Mouse (Mus musculus): ENCODE data around the gene Stra6. TPM values are rescaled to one million over a fixed set of nuclear protein-coding genes. Genes with fewer than 3 reads are reported as not detected.

Stra6 gene
- polyA plus RNA-seq, 1 experiment from 2014 or later: 47.5 TPM

DNA sequence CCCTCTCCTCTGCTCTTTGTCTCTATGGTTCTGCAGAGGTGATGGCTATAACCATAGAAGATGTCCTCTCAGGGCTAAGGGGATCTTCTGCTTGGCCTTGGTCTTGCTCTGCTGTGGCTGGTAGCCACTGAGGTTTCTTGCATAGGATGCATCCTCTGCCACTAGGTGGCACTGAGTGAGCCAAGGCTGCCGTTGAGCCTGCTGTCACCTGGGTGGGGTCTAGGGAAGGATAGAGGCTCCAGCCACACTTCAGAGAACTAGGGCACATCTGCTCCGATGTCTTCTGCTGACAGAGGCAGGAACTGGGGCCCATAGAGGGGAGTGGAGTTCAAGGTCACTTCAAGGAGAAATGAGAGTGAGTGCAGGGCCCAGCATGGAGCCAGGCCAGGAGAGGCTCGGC is 10.5 kb upstream of the Stra6 start:
- no peak for ATAC-seq (ENCODE audit: low read depth)
- H3K9ac ChIP-seq: no peak overlapping the region
- no peaks in the 10 kb centered on the region for H3K36me3 ChIP-seq
- no peaks in the 10 kb centered on the region for H3K9me3 ChIP-seq
- H3K4me2 ChIP-seq: no peak overlapping the region
- no peak overlapping the region for H3K4me3 ChIP-seq
- H3K27ac ChIP-seq (replicated peaks): peak overlapping the region; percentile 57; the same call in 1 of the 2 replicates
- peaks cover 13% of the 10 kb centered on the region for H3K27me3 ChIP-seq
- 15% methylated on average over 3 of the region's 3 CpGs for WGBS
- H3K4me1 ChIP-seq (replicated peaks): peaks cover 63% of the 10 kb centered on the region

GRCm38 (mm10) chr9:58053544-58053943 is 10.0 kb upstream of the Stra6 start:
- Histone ChIP-seq H3K4me1 (replicated peaks) (peaks cover 58% of the 10 kb centered on the region), H3K4me3 (no peak overlapping the region), H3K9ac (no peak overlapping the region), H3K4me2 (no peak overlapping the region), H3K27me3 (peaks cover 17% of the 10 kb centered on the region), H3K36me3 (no peaks in the 10 kb centered on the region), H3K9me3 (no peaks in the 10 kb centered on the region), H3K27ac (replicated peaks) (peak overlapping the region; percentile 39; the same call in 1 of the 2 replicates)
- WGBS: 55% methylated on average over 3 of the region's 3 CpGs
- ATAC-seq (ENCODE audit: low read depth): no peak

- H3K27ac ChIP-seq (replicated peaks): no peak overlapping the region; the same call in 1 of the 2 replicates
- H3K4me1 ChIP-seq (replicated peaks): peaks cover 53% of the 10 kb centered on the region
- no peaks in the 10 kb centered on the region for H3K9me3 ChIP-seq
- peaks cover 17% of the 10 kb centered on the region for H3K27me3 ChIP-seq
- no peak for ATAC-seq (ENCODE audit: low read depth)
- H3K9ac ChIP-seq: no peak overlapping the region
- no peaks in the 10 kb centered on the region for H3K36me3 ChIP-seq
- H3K4me2 ChIP-seq: no peak overlapping the region
- H3K4me3 ChIP-seq: no peak overlapping the region
- WGBS: 93% methylated on average over 1 of the region's 1 CpGs
These were observed 9.6 kb upstream of the Stra6 start for GRCm38 (mm10) chr9:58054032-58054431.

- Histone ChIP-seq H3K4me2 (no peak overlapping the region), H3K27ac (replicated peaks) (no peak overlapping the region), H3K4me3 (no peak overlapping the region), H3K9ac (no peak overlapping the region), H3K4me1 (replicated peaks) (peaks cover 53% of the 10 kb centered on the region), H3K9me3 (no peaks in the 10 kb centered on the region), H3K27me3 (peaks cover 17% of the 10 kb centered on the region), H3K36me3 (no peaks in the 10 kb centered on the region)
- WGBS: 58% methylated on average over 5 of the region's 5 CpGs
- ATAC-seq (ENCODE audit: low read depth): peak; percentile 11; the same call in 1 of the 2 replicates
These were observed 7.9 kb upstream of the Stra6 start for GRCm38 (mm10) chr9:58055666-58056065.

DNA sequence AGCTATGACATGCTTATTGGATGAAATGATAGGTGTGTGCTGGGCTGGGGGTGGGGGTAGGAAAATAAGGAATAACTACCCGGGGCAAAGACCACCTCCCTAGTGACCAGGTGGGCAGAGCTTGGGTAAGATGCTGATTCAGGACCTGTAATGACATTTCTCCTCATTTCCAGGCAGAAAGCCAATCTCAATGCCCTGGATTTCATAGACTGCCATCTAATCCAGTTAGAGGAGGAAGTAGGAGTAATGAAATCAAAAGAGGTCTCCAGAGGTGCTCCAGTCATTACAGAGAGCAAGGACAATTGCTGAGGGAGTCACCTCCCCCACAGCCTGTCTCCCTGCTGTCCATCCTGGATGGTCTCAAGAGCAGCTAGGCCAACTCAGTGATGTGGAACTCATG is 3.7 kb upstream of the Stra6 start:
- Histone ChIP-seq H3K4me2 (no peak overlapping the region), H3K4me3 (no peak overlapping the region), H3K9me3 (no peaks in the 10 kb centered on the region), H3K4me1 (replicated peaks) (peaks cover 59% of the 10 kb centered on the region), H3K27ac (replicated peaks) (0 out of 2 replicates have a peak overlapping the region, but pooled peaks have one; percentile 67), H3K36me3 (no peaks in the 10 kb centered on the region), H3K27me3 (peaks cover 40% of the 10 kb centered on the region), H3K9ac (no peak overlapping the region)
- no peak for ATAC-seq (ENCODE audit: low read depth)
- 33% methylated on average over 1 of the region's 1 CpGs for WGBS

- peak; percentile 13; the same call in 1 of the 2 replicates for ATAC-seq (ENCODE audit: low read depth)
- peaks cover 59% of the 10 kb centered on the region for H3K4me1 ChIP-seq (replicated peaks)
- H3K9me3 ChIP-seq: no peaks in the 10 kb centered on the region
- peak overlapping the region; percentile 38 for H3K9ac ChIP-seq
- WGBS: 10% methylated on average over 23 of the region's 23 CpGs
- peak overlapping the region; percentile 67 for H3K27ac ChIP-seq (replicated peaks)
- peaks cover 40% of the 10 kb centered on the region for H3K27me3 ChIP-seq
- no peaks in the 10 kb centered on the region for H3K36me3 ChIP-seq
- H3K4me2 ChIP-seq: no peak overlapping the region
- no peak overlapping the region for H3K4me3 ChIP-seq
These were observed 2.6 kb upstream of the Stra6 start for GRCm38 (mm10) chr9:58060677-58061667.

DNA sequence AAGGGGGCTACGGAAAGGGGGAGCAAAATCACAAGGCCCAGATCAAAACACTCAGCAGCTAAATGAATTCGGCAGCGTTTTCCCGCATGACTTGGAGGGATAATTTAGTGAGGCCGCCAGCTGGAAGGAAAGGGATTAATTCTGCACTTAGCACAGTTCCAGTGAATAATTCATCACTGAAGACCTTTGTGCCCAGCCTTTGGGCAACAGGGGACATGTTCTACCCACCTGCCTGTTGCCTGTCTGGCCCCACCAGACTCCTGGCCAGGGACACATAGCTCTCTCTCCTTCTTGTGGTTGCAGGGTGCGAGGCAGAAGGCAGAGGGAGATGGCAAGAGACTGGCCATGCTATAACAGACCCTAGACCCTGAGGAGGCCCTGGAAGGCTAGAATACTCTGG is 1.9 kb downstream of the Stra6 start:
- Histone ChIP-seq H3K27ac (replicated peaks) (peak overlapping the region; percentile 71), H3K4me1 (replicated peaks) (peaks cover 63% of the 10 kb centered on the region)
- 24% methylated on average over 6 of the region's 6 CpGs for WGBS

GRCm38 (mm10) chr9:58065977-58066730 is 2.6 kb downstream of the Stra6 start:
- Histone ChIP-seq H3K9ac (no peak overlapping the region), H3K27me3 (peaks cover 23% of the 10 kb centered on the region), H3K4me3 (no peak overlapping the region), H3K27ac (replicated peaks) (peak overlapping the region; percentile 71), H3K4me2 (no peak overlapping the region), H3K36me3 (no peaks in the 10 kb centered on the region), H3K4me1 (replicated peaks) (peaks cover 58% of the 10 kb centered on the region), H3K9me3 (no peaks in the 10 kb centered on the region)
- WGBS: 77% methylated on average over 6 of the region's 6 CpGs
- no peak for ATAC-seq (ENCODE audit: low read depth)

More for the DNA sequence above, 1.9 kb downstream of the Stra6 start:
- Histone ChIP-seq H3K4me3 (no peak overlapping the region), H3K27me3 (peaks cover 23% of the 10 kb centered on the region), H3K4me2 (no peak overlapping the region), H3K9ac (0 out of 2 replicates have a peak overlapping the region, but pooled peaks have one; percentile 41), H3K9me3 (no peaks in the 10 kb centered on the region), H3K36me3 (no peaks in the 10 kb centered on the region)
- ATAC-seq (ENCODE audit: low read depth): no peak

GRCm38 (mm10) chr9:58066731-58067095 is 3.1 kb downstream of the Stra6 start:
- Histone ChIP-seq H3K4me2 (no peak overlapping the region), H3K9me3 (no peaks in the 10 kb centered on the region), H3K4me1 (replicated peaks) (peaks cover 57% of the 10 kb centered on the region), H3K27me3 (peaks cover 18% of the 10 kb centered on the region), H3K36me3 (no peaks in the 10 kb centered on the region), H3K27ac (replicated peaks) (peak overlapping the region; percentile 71), H3K9ac (no peak overlapping the region), H3K4me3 (no peak overlapping the region)
- 74% methylated on average over 6 of the region's 6 CpGs for WGBS
- no peak for ATAC-seq (ENCODE audit: low read depth)

DNA sequence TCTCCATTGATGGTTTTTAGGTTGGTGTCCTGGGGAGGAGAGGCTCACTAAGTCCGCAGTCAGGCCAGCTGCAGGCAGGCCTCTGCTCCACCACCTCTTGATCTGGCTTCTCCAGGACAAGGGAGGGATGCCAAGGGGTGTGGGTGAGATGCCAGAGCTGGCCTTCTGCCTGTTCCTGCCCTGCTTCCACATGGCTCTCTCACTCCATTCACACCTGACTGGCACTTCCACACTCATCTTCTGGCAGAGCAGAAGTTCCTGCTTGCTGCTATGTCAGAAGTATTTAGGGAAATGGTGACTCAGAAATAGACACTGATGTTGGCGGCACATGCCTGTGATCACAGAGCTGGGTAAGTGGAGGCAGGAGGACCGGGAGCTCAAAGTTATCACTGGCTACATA is 4.0 kb downstream of the Stra6 start:
- Histone ChIP-seq H3K4me3 (no peak overlapping the region), H3K4me2 (no peak overlapping the region), H3K36me3 (no peaks in the 10 kb centered on the region), H3K9me3 (no peaks in the 10 kb centered on the region), H3K27ac (replicated peaks) (no peak overlapping the region), H3K9ac (no peak overlapping the region), H3K4me1 (replicated peaks) (peaks cover 56% of the 10 kb centered on the region), H3K27me3 (peaks cover 17% of the 10 kb centered on the region)
- no peak for ATAC-seq (ENCODE audit: low read depth)
- WGBS: 81% methylated on average over 3 of the region's 3 CpGs

DNA sequence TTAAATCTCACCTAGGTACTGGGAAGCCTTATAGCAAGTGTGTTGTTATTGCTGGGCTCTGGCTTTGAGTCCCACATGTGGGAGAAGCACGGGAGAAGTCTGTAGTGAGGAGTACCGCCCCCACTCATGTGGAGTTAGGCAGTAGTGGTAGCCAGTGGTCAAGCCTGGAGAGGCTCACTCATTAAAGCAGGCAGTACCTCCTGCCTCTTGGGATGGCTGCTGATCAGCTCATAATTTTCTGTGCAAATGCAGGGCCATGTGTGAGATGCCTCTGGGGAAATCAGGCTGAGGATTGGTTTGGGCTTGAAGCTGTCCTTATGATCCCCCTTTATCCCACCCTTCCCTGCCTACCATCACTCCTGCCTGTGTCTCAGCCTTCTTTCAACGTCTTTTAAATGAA is 11.0 kb downstream of the Stra6 start:
- no peaks in the 10 kb centered on the region for H3K36me3 ChIP-seq
- peak overlapping the region; percentile 3; the same call in 1 of the 2 replicates for H3K9ac ChIP-seq
- ATAC-seq (ENCODE audit: low read depth): no peak
- H3K4me2 ChIP-seq: no peak overlapping the region
- peaks cover 43% of the 10 kb centered on the region for H3K27me3 ChIP-seq
- H3K27ac ChIP-seq (replicated peaks): no peak overlapping the region
- peaks cover 28% of the 10 kb centered on the region for H3K4me1 ChIP-seq (replicated peaks)
- no peak overlapping the region for H3K4me3 ChIP-seq
- no peaks in the 10 kb centered on the region for H3K9me3 ChIP-seq
- 45% methylated on average over 3 of the region's 3 CpGs for WGBS

DNA sequence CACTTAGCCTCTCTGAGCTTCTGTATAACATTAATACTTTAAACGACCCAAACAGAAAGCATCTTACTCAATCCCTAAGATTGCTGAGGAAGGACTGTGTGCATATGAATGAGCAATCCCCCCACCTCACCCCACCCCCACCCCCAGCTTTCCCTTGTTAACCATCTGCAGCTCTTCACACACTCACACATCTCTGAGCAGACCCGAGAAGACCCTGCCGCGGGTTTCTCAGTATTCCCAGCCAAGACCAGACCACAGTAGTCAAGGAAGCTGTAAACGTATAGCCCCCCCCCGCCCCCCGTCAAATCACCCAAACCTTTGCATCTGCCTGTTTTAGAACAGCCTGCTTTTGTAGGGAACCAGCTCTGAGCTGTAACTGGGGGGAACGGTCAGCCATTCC is 21.0 kb downstream of the Stra6 start:
- Histone ChIP-seq H3K4me2 (no peak overlapping the region), H3K4me1 (replicated peaks) (peaks cover 64% of the 10 kb centered on the region), H3K9ac (no peak overlapping the region), H3K27me3 (0 out of 2 replicates have a peak, but pooled peaks cover 5% of the 10 kb centered on the region), H3K4me3 (no peak overlapping the region), H3K27ac (replicated peaks) (peak overlapping the region; percentile 68), H3K9me3 (no peaks in the 10 kb centered on the region), H3K36me3 (no peaks in the 10 kb centered on the region)
- no peak for ATAC-seq (ENCODE audit: low read depth)
- WGBS: 16% methylated on average over 8 of the region's 8 CpGs

Data from neural tube, embryonic 13.5 days (tissue).